Mouse (Mus musculus): ENCODE measurements around the gene Kdm5b. TPM values are rescaled to one million over a fixed set of nuclear protein-coding genes. Genes with fewer than 3 reads are reported as not detected.
A peak's percentile ranks its signal among the peaks of the same experiment; 100 is the strongest.
"Not testable (repeated sequence)": the region's sequence is repeated elsewhere in the genome, so short reads cannot be mapped to it uniquely, and the experiment has no call there.

Gene Kdm5b
- polyA plus RNA-seq, 1 experiment from 2014 or later = 6.4 TPM

DNA sequence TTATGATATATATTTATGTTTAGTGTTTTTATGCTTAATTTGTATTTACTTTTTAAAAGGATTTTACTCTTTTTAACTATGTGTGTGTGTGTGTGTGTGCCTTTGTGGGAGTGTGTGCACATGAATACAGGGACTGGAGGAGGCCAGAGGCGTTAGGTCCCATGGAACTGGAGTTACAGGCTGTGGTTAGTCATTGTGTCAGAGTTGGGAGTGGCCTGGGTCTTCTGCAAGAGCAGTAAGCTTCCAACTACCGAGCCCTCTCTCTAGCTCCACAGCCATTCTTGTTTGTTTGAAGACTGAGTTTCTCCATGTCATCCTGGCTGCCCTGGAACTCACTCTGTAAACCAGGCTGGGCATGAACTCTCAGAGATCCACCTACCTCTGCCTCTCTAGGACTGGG lies 37.6 kb upstream of the Kdm5b start:
- H3K27ac ChIP-seq (ENCODE audit: low read depth) = no peak overlapping the region; the same call in 1 of the 2 replicates
- whole genome bisulfite sequencing (ENCODE audit: insufficient replicate concordance) = 30% methylated on average over 2 of the region's 2 CpGs
- TF ChIP-seq CTCF (IDR thresholded peaks at IDR 0.05; ENCODE audit: low read depth) (no peak), EP300 (IDR thresholded peaks at IDR 0.05; ENCODE audit: low read depth) (no peak)
- DNase-seq (peak; percentile 41), ATAC-seq (no peak)
- peaks cover 15% of the 10 kb centered on the region for H3K4me1 ChIP-seq (ENCODE audit: insufficient read depth)
- H3K4me3 ChIP-seq (ENCODE audit: low read depth, low read length) = no peak overlapping the region
- H3K4me2 ChIP-seq (ENCODE audit: low read depth, low read length) = no peak overlapping the region
- H3K27me3 ChIP-seq (ENCODE audit: insufficient read depth, low read length) = no peaks in the 10 kb centered on the region
- H3K9me3 ChIP-seq (ENCODE audit: low read length) = no peaks in the 10 kb centered on the region
- H3K36me3 ChIP-seq (replicated peaks; ENCODE audit: insufficient read depth, low read length) = no peaks in the 10 kb centered on the region
- no peak overlapping the region for H3K9ac ChIP-seq (replicated peaks)

DNA sequence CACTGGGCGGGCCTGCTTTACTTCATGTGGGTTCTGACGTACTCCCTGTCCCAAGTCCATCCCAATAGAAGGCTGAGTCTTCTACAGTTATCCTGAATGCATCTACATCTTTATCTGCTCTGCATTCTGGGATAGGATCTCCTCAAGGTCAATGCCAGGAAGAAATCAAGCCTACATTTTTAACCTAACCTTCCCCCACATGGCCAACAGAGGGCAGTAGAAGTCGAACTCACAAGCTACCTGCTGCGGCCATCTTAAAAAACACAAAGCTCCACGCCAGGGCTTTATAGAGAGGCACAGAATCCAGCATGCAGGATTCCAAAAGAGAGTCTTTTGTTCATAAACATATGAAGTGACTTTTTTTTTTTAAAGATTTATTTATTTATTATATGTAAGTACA lies 35.5 kb upstream of the Kdm5b start:
- H3K4me2 ChIP-seq (ENCODE audit: low read depth, low read length) = no peak overlapping the region
- H3K9me3 ChIP-seq (ENCODE audit: low read length) = no peaks in the 10 kb centered on the region
- 69% methylated on average over 5 of the region's 5 CpGs for WGBS (ENCODE audit: insufficient replicate concordance)
- no peaks in the 10 kb centered on the region for H3K36me3 ChIP-seq (replicated peaks; ENCODE audit: insufficient read depth, low read length)
- TF ChIP-seq CTCF (IDR thresholded peaks at IDR 0.05; ENCODE audit: low read depth) (peak; percentile 67), EP300 (IDR thresholded peaks at IDR 0.05; ENCODE audit: low read depth) (no peak)
- no peak overlapping the region for H3K4me3 ChIP-seq (ENCODE audit: low read depth, low read length)
- no peak overlapping the region for H3K9ac ChIP-seq (replicated peaks)
- H3K27me3 ChIP-seq (ENCODE audit: insufficient read depth, low read length) = no peaks in the 10 kb centered on the region
- ATAC-seq (no peak), DNase-seq (peak; percentile 42)
- no peak overlapping the region for H3K27ac ChIP-seq (ENCODE audit: low read depth)
- peaks cover 19% of the 10 kb centered on the region for H3K4me1 ChIP-seq (ENCODE audit: insufficient read depth)

DNA sequence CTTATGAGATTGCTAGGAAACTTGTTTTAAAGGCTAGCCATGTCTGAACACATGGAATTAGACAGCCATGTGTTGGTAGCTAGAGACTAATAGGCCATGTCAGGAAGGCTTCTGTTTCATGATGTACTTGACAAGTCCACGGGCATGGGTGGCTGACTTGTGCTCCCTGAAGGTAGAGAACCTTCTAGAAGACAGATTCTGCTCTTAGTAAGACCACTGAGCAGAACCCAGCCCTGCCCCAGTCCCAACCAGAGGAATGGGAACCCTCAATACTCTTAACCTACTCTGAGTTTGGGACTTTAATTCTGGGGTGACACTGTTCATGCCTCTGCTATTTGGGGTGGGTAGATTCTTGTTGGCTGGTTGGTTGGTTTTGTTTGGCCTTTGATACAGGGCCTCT lies 35.0 kb upstream of the Kdm5b start:
- TF ChIP-seq EP300 (IDR thresholded peaks at IDR 0.05; ENCODE audit: low read depth) (no peak), CTCF (IDR thresholded peaks at IDR 0.05; ENCODE audit: low read depth) (no peak)
- 85% methylated on average over 1 of the region's 1 CpGs for WGBS (ENCODE audit: insufficient replicate concordance)
- Histone ChIP-seq H3K36me3 (replicated peaks; ENCODE audit: insufficient read depth, low read length) (no peaks in the 10 kb centered on the region), H3K4me1 (ENCODE audit: insufficient read depth) (peaks cover 19% of the 10 kb centered on the region), H3K9ac (replicated peaks) (no peak overlapping the region), H3K27ac (ENCODE audit: low read depth) (no peak overlapping the region), H3K27me3 (ENCODE audit: insufficient read depth, low read length) (no peaks in the 10 kb centered on the region), H3K9me3 (ENCODE audit: low read length) (no peaks in the 10 kb centered on the region), H3K4me3 (ENCODE audit: low read depth, low read length) (no peak overlapping the region), H3K4me2 (ENCODE audit: low read depth, low read length) (no peak overlapping the region)
- DNase-seq = no peak
- ATAC-seq = no peak

DNA sequence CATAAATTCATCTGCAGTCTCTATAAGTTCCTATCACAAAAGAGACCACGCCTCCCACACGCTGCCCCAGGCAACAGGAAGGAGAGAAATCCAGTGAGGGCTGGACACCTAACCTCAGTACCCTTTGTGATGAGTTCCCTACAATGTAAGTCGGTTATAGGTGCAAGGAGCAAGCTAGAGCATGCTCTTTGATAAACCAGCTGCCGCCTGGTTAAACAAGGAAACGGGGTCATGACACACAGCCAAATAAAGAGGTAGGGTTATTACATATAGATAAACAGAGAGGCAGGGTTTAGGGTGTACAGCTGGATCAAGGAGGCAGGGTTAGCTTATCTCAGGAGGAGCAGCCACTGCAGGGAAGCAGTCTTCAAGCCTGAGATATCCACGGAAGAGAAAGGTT lies 33.2 kb upstream of the Kdm5b start:
- Histone ChIP-seq H3K36me3 (replicated peaks; ENCODE audit: insufficient read depth, low read length) (no peaks in the 10 kb centered on the region), H3K27ac (ENCODE audit: low read depth) (peak overlapping the region; percentile 86), H3K27me3 (ENCODE audit: insufficient read depth, low read length) (no peaks in the 10 kb centered on the region), H3K4me1 (ENCODE audit: insufficient read depth) (peaks cover 10% of the 10 kb centered on the region), H3K4me3 (ENCODE audit: low read depth, low read length) (peak overlapping the region; percentile 13), H3K9ac (replicated peaks) (peak overlapping the region; percentile 36), H3K4me2 (ENCODE audit: low read depth, low read length) (peak overlapping the region; percentile 62), H3K9me3 (ENCODE audit: low read length) (no peaks in the 10 kb centered on the region)
- 37% methylated on average over 6 of the region's 6 CpGs for WGBS (ENCODE audit: insufficient replicate concordance)
- ATAC-seq = peak; percentile 98
- DNase-seq = peak; percentile 44
- peak; percentile 96 for TF ChIP-seq EP300 (IDR thresholded peaks at IDR 0.05; ENCODE audit: low read depth)
- TF ChIP-seq CTCF (IDR thresholded peaks at IDR 0.05; ENCODE audit: low read depth) = no peak

DNA sequence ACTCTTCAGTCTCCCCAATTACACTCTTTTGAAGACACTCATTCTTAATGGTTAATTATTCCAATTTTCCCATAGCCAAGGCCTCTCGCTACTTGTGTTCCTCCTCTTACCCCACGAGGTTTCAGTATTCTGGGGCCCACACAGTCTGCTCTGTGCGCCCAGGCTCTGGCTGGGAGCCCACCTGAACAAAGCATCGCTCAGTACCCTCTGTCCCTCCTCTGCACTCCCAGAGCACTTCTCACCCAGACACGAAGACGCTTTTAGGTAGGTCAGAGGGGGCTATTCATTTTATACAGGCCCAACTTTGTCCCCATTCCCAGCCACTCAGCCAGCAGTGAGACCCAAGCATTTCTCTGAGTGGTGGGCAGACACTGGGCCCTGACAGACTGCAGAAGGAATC lies 29.4 kb upstream of the Kdm5b start:
- 76% methylated on average over 6 of the region's 6 CpGs for WGBS (ENCODE audit: insufficient replicate concordance)
- Histone ChIP-seq H3K4me3 (ENCODE audit: low read depth, low read length) (no peak overlapping the region), H3K4me1 (ENCODE audit: insufficient read depth) (peaks cover 11% of the 10 kb centered on the region; the same call in 1 of the 2 replicates), H3K9ac (replicated peaks) (no peak overlapping the region), H3K4me2 (ENCODE audit: low read depth, low read length) (no peak overlapping the region), H3K9me3 (ENCODE audit: low read length) (no peaks in the 10 kb centered on the region), H3K27ac (ENCODE audit: low read depth) (no peak overlapping the region), H3K27me3 (ENCODE audit: insufficient read depth, low read length) (no peaks in the 10 kb centered on the region), H3K36me3 (replicated peaks; ENCODE audit: insufficient read depth, low read length) (no peaks in the 10 kb centered on the region)
- DNase-seq (no peak), ATAC-seq (no peak)
- TF ChIP-seq EP300 (IDR thresholded peaks at IDR 0.05; ENCODE audit: low read depth) = no peak

DNA sequence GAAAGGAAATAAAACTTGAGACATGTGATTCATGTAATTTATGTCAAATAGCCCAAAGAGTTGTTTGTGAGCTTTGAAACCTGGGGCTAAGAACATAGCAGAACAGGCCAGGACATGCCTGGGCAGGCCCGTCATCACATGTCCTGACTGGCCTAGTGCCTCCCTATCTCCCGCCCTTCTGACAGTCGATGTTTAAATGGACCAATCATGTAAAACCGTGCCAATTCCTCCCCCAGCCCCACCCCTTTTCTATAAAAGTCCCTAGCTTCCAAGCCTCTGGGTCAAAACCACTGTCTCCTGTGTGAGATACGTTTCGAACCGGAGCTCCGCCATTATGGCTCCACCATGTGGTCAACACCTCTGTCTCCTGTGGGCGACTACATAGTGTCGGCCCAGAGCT lies 26.3 kb upstream of the Kdm5b start:
- H3K36me3 ChIP-seq (replicated peaks; ENCODE audit: insufficient read depth, low read length); H3K27ac ChIP-seq (ENCODE audit: low read depth); H3K9ac ChIP-seq (replicated peaks); H3K4me3 ChIP-seq (ENCODE audit: low read depth, low read length); ATAC-seq; H3K27me3 ChIP-seq (ENCODE audit: insufficient read depth, low read length); H3K4me2 ChIP-seq (ENCODE audit: low read depth, low read length); H3K9me3 ChIP-seq (ENCODE audit: low read length); H3K4me1 ChIP-seq (ENCODE audit: insufficient read depth); DNase-seq: not testable (repeated sequence)
- 95% methylated on average over 10 of the region's 10 CpGs for WGBS (ENCODE audit: insufficient replicate concordance)

DNA sequence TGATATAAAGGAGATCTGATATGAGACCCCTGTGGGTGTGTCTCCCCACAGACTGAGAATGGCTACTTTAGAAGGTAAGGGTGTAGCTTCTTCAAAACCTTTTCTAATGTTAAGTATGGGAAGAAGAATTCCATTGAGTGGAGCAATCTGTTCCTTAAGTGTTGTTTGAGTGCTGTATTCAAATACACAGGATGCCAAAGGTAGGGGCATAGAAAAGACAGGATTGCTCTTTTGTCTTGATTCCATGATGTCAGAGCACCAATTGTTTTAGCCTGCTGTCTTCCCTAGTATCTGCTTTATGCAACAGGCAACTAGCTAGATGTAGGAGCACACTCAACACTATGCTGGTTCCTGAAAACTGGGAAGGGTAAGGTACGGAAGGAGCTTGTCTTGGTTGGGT lies 24.9 kb upstream of the Kdm5b start:
- no peak overlapping the region for H3K9ac ChIP-seq (replicated peaks)
- WGBS (ENCODE audit: insufficient replicate concordance) = 95% methylated on average over 1 of the region's 1 CpGs
- H3K27me3 ChIP-seq (ENCODE audit: insufficient read depth, low read length) = no peaks in the 10 kb centered on the region
- H3K4me3 ChIP-seq (ENCODE audit: low read depth, low read length) = no peak overlapping the region
- H3K27ac ChIP-seq (ENCODE audit: low read depth) = no peak overlapping the region
- H3K4me2 ChIP-seq (ENCODE audit: low read depth, low read length) = no peak overlapping the region
- ATAC-seq (no peak), DNase-seq (no peak)
- TF ChIP-seq CTCF (IDR thresholded peaks at IDR 0.05; ENCODE audit: low read depth) = no peak
- no peak for TF ChIP-seq EP300 (IDR thresholded peaks at IDR 0.05; ENCODE audit: low read depth)
- H3K4me1 ChIP-seq (ENCODE audit: insufficient read depth) = peaks cover 6% of the 10 kb centered on the region; the same call in 1 of the 2 replicates
- H3K36me3 ChIP-seq (replicated peaks; ENCODE audit: insufficient read depth, low read length) = no peaks in the 10 kb centered on the region
- no peaks in the 10 kb centered on the region for H3K9me3 ChIP-seq (ENCODE audit: low read length)

Data from liver, postnatal 0 days (tissue).